Mouse (Mus musculus) hematopoietic stem cell, adult 5-6 weeks (primary cell): Measurements from ENCODE around the gene Hsfy2. TPM values are rescaled to one million over a fixed set of nuclear protein-coding genes. Genes with fewer than 3 reads are reported as not detected.

Experiments
- ATAC-seq, 2 experiments: fragments of 125-278 bp in 1 of 2; replicated peaks in 1 of 2; 2 replicates each; pipeline ENCODE4 v1.8.0; 2016 to 2017; ENCODE audit warnings: inconsistent platforms in 2 of 2, mild to moderate bottlenecking in 2 of 2, moderate number of reproducible peaks in 2 of 2, low read depth in 1 of 2, moderate TSS enrichment in 1 of 2; ENCODE audit not compliant: low FRiP score in 2 of 2, poor library complexity in 2 of 2, severe bottlenecking in 2 of 2, insufficient read depth in 1 of 2, low TSS enrichment in 1 of 2
- total RNA-seq: library from RNA; stranded (forward); fragments of 172-1452, 232-1000 nt; gene quantifications from 2 replicates; pipeline ENCODE4 v1.2.3, GENCODE M21; 2017

Gene Hsfy2
- not detected in 2 replicates for total RNA-seq

DNA sequence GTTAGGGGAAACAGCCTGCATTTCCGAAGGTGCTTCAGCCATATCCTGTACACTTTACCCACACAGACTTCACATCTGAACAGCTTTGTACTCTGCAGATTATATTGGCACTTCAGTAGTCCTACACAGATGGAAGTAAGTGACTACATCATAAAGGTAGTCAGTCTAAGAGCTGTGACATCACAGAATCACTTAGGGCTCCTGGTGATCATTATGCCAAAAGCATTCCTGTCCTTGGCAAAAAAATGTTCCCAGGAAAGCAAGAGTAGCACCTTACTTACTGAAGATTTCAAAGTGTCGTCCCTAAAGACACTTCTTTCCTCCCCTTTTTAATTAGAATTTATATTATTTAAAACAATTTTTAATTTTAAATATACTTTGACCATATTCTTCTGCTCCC lies at the start of gene Hsfy2:
Gene Hsfy2 (minus strand): TSS at position 101 of the 400 bp plus-strand sequence.
- ATAC-seq: no peak

DNA sequence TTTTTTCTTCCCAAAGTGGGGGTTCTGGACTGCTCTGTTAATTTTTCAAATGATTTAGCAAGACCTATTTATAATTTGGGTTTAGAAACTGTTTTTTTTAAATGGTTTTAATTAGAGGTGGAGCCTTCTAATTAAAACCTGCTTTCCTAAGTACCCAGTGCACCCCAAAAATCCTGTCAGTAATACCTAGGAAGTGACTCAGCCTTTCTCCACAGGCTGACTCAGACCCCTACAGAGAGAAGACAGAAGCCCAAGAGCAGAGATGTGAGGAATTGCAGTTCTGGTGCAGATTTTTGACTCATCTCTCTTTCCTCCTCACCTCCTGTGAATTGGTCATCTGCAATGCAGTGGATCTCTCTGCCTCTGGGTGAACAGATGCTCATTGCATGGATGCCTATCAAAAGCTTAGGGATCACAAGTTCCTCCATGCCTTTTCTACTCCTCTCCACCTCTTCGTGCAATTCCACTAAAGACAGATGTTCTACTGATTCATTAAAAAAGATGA lies 47.9 kb upstream of the Hsfy2 start:
- no peak for ATAC-seq

DNA sequence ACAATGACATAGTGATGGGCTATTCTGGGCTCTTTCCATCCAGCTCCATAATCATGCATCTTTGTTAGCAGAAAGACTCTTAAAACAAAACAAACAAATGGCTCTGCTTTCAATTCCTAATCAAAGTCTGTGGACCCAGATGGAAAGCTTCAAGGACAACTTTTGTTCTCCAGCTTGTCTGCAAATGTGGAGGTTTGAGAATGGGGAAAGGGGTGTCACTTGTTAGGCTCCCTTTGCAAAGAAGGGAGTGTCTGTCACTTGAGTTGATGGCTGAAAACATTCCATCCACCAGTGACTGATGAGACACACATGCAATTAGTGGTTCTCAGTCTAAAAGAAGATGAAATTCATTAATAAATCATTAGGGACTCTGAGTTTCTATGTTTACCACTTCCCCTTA lies 47.3 kb upstream of the Hsfy2 start:
- no peak for ATAC-seq

DNA sequence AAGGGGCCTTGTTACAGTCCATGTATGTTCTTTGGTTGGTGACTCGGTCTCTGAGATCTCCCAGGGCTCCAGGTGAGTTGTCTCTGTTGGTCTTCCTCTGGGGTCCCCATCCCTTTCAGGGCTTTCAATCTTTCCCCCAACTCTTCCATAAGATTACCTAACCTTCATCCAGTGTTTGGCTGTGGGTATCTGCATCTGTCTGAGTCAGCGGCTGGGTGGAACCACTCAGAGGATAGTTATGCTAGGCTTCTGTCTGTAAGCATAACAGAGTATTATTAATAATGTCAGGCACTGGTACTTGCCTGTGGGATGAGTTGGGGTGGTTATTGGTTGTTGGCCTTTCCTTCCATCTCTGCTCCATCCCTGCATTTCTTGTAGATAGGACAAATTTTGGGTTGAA lies 44.0 kb upstream of the Hsfy2 start:
- ATAC-seq: no peak

DNA sequence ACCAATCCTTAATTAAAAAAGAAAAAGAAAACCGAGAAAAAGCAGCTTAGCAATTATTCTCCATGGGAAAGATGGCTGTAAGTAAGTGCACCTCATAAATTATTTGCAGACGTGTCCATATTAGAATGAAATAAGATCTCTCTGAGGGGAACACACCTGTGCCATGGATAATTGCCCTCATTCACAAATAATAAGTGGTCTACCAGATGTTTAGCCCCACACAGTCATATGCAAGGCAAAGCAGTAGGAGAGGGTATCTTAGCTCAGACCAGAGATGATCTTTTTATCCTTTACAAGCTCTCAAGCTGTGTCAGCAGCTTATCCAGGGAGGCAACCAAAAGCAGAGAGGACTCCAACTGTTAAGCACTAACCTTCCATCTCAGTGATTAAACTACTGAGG lies 38.0 kb upstream of the Hsfy2 start:
- ATAC-seq: no peak

DNA sequence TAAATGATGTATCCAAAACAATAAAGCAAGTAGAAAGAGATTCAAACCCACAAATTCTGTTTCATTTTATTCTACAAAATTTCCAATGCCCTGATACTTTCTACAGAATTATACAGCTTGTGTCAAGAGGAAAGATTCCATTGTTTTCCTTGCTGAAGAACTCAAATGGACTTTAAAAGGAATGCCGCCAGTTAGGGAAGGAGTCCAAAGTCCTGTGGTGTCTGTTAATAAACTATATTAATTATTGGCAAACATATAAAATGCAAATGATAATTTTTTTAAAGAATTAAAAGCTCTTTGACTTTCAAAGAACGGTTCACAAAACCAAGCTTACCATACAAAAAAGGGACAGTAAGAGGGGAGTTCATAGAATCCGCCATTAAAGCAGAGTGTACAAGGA lies 37.4 kb upstream of the Hsfy2 start:
- no peak for ATAC-seq

DNA sequence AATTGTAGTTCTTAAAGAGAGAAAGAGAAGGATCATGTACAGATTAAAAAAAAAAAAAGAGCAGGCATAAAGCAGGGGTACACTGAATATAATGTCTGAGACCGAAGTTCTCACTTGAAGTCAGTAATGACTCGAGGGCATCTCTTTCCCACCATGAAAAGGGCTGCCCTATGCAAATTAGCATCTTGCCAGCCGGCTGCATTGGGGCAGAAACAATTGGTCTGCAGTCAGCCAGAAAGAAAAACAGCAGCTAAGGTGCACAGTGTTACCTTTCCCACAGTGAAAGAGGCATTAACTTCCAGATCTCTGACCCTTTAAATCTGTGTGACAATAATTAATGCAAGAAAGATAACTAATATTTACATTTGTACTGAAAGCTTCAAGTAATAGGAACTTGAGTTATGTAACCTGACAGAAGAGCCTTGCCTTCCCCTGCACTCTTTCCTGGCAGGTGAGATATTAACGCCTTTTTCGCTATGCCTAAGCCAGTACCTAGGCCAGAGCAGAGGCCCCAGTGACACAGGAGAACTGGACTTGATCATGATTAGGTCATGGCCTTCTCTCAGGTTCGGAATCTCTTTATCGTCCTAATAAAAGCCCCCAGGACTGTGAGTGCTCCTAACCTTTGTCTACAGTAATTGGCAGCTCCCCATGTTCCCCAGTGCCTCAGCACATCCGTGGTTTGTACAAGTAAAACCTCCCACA lies 34.2 kb upstream of the Hsfy2 start:
- ATAC-seq: no peak

DNA sequence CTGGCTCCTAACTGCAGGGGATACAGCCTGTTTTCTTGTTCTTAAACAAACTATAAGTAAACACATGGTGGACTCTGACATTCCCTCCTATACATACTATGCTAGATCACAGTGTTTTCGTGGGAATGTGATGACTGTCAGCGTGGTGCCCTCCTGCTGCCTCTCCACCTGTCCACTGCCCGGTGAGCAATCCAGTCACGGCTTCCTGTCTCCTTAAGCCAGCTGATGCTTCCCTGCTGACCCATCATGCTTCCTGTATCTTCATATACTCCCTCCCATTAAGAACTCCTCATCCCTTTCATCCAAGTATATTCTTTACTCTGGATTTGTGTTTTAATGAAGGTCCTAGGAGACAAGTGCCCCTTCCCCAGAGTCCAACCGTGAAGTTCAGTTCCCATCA lies 33.3 kb upstream of the Hsfy2 start:
- ATAC-seq: no peak

DNA sequence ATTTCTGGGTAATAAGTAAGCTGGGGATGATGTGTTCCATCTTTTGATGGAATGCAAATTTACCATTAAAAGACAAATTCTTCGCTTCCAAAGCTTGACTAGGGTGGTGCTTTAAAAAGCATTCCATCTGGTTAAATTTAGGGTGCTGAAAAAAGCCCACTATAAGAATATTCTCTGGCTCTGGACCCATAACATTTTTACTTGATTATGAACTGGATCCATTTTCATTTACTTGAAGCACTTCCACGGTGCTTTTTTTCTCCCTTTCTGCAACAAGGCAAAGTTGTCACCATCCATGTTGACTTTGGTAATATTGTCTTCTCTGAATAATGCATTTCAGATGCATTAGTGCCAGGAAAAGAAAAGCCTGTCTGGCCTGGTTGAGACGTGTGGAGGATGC lies 27.4 kb upstream of the Hsfy2 start:
- ATAC-seq: no peak

DNA sequence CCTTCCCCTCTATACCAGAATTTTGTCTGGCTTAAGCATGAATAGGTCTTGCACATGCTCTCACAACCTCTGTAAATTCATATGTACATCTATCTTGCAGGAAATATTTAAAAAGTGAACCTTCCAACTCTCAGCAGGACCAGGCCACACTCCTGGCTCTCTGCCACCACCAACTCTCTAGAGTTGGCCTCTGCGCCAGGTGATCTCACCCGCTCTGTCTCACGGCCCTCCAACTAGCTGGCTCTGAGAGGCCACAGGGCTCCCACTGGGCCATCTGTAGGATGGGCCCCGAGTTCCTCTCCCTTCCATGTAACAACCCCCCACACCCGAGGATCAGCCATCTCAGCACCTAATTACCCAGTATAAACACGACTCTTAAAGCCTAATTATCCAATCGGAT lies 10.4 kb downstream of the Hsfy2 start:
- ATAC-seq: no peak

DNA sequence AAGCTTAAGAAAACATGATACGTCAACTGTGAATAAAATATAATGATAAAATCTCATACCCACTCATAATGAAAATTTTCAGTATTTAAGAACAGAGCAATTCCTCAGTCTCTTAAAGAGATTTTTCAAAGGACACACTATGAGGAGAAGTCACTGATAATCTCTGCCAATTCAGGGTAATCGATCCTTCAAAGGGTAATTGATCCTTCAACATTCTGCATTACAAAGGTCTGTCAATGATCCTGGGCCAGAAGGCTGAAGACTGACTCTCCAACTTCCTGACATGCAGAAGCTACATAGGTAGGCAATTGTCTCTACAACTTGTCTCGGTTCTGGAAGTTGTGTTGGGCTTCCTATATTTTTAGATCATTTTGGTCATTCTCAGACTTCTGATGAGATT lies 12.9 kb downstream of the Hsfy2 start:
- no peak for ATAC-seq

DNA sequence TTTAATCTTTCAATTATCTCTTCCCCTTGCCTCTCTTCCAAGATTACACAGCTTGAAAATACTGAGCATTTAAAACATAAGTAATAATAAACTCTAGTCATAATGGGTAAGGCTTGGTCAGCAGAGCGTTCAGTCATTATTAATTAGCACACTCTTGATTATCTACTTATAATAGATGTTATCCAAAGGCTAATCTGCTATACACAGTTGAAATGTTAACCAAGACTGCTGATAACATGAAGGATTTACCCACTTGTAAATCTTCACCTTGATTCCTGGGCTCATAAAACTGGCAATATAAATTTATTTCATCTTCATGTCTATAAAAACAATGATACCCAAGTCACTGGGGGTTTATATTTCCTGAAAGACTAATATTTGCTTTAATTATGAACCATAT lies 24.9 kb downstream of the Hsfy2 start:
- ATAC-seq: no peak
